Mouse (Mus musculus): ENCODE measurements around the gene Olfr744.
"Not testable (repeated sequence)": the region's sequence is repeated elsewhere in the genome, so short reads cannot be mapped to it uniquely, and the experiment has no call there.

The Olfr744 gene

GRCm38 (mm10) chr14:50614579-50614978 lies at the start of gene Olfr744:
TSS of gene Olfr744 (plus strand) at chr14:50614879.
- no peak for DNase-seq

- DNase-seq = not testable (repeated sequence)
Observed at GRCm38 (mm10) chr14:50573056-50573455, 41.6 kb upstream of the Olfr744 start.

GRCm38 (mm10) chr14:50639088-50639487 lies 24.4 kb downstream of the Olfr744 start, which contains the start of gene Olfr745:
TSS of gene Olfr745 (plus strand) at chr14:50639388.
- DNase-seq = no peak

GRCm38 (mm10) chr14:50646783-50647182 lies 32.1 kb downstream of the Olfr744 start, which contains the start of gene Olfr746:
TSS of gene Olfr746 (plus strand) at chr14:50647083.
- DNase-seq = no peak

Data from cerebellum, adult 18-20 months (tissue).